Mouse (Mus musculus) macrophage (primary cell): ENCODE results near the gene Kcnd2. TPM values are rescaled to one million over a fixed set of nuclear protein-coding genes. Genes with fewer than 3 reads are reported as not detected.

Experiments used
- H3K27ac ChIP-seq: fragments of 350-480 bp; formaldehyde crosslinking; 2 replicates; pipeline ENCODE4 v1.9.0; 2021
- H3K36me3 ChIP-seq: fragments of 350-480 bp; formaldehyde crosslinking; 2 replicates; pipeline ENCODE4 v1.9.0; 2021; ENCODE audit errors: inconsistent target
- H3K4me3 ChIP-seq: fragments of 350-480 bp; formaldehyde crosslinking; 2 replicates; pipeline ENCODE4 v1.9.0; 2021; ENCODE audit errors: inconsistent target
- H3K79me2 ChIP-seq: fragments of 350-480 bp; formaldehyde crosslinking; 2 replicates; pipeline ENCODE4 v1.9.0; 2021; ENCODE audit errors: inconsistent target
- WGBS: methylation state at CpG from one replicate; pipeline ENCODE4 v1.1.7; 2026; ENCODE audit warnings: inconsistent platforms; ENCODE audit not compliant: missing documents; 5-methylcytosine and 5-hydroxymethylcytosine counted together
- polyA plus RNA-seq: library from polyadenylated mRNA; stranded (reverse); fragments of 250-400 nt; gene quantifications from 3 replicates; pipeline ENCODE4 v1.2.4, GENCODE M21; 2018; ENCODE audit warnings: inconsistent platforms
- total RNA-seq, 78 experiments: library from RNA; depleted of rRNA; stranded (reverse); fragments of 250-400 nt; gene quantifications; 1 replicate in 9 of 78; 2 replicates in 24 of 78; 3 replicates in 43 of 78; 4 replicates in 2 of 78; pipeline ENCODE4 v1.2.4; 2018; ENCODE audit warnings: inconsistent platforms in 56 of 78

Gene Kcnd2
- under 1 TPM in 1 of 26 experiments, not detected in 25; 0.25 TPM for total RNA-seq (2018; cell fraction: chromatin; rRNA removed)
- total RNA-seq (2018; cell fraction: cytosol; rRNA removed) = not detected
- total RNA-seq (2018; cell fraction: nucleus; rRNA removed) = under 1 TPM in 1 of 26 experiments, not detected in 25; 0.14 TPM
- polyA plus RNA-seq = not detected in 3 replicates

DNA sequence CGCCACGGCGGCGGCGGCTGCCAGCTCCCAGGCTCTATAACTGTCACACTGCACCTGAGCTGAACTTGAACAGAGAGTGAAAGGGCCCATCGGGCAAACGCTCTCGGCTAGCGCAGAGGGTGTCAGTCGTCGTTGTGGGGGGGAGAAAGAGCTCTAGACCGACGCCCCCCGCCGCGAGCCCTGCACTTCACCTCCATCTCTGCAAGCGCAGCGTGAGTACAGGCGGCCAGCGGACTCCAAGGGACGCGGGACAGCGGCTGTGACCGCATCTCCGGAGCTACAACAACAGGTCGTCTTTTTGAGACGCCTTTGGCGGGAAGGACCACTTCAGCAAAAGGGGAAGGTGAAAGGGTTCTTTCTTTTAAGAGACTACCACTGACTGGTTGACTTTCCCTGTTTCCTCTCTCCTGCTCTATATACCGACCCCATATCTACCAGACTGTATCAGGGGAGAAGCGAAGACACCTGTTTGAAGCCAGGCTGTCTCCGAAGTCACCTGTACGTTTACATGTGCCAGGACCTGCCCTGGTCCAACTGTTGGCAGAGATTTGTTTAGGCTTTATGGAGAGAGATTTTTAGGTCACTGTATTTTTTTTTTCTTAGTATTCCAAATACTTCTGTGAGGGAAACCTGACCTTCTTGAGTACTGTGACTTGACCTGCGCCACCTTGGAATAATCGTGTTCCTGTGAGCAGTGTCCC lies at the start of gene Kcnd2:
Kcnd2 (plus strand) TSS at position 13 of the 701 bp plus-strand sequence.
- H3K36me3 ChIP-seq = no peaks in the 10 kb centered on the region
- no peaks in the 10 kb centered on the region for H3K79me2 ChIP-seq
- H3K4me3 ChIP-seq = no peak within 1 kb of the TSS
- no peak within 1 kb of the TSS for H3K27ac ChIP-seq
- 12% methylated on average over 34 of the region's 34 CpGs for WGBS

DNA sequence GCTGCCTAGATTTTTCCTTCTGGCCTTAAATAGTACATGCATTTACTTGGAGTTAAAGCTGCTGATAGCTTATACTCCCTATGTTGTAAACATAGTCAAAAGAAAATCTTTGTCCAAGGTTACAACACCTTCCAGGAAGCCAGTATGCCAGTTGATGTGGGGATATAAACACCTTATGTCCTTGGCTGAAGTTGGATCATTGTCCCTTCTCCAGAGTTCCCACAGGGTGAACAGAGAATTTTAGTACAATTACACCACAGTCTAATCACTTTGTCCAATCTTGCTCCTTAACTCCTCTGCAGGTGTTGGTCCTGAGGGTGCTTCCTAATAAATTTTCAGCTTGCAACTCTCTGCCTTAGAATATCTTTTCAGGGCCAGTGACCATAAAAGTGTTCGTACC lies 48.7 kb upstream of the Kcnd2 start:
- Histone ChIP-seq H3K4me3 (no peak overlapping the region), H3K36me3 (no peaks in the 10 kb centered on the region), H3K79me2 (no peaks in the 10 kb centered on the region), H3K27ac (no peak overlapping the region)
- WGBS = 55% methylated on average over 1 of the region's 1 CpGs

DNA sequence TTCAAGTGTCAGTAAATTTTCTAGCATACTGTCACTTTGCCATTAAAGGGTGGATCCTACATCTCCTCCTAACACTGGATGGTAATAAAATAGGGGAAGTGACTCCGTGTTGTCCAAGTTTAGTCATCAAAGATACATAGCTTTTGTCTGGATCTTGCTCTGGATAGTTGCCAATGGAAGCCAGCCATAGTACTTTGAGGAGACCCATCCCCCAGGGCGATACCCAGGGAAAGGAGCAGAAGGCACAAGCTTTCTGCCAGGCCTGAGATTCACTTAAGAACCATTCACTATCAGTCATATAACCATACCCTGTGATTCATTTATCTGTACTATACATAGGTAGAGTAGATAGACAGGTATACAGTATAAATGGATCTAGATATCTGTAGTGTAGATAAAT lies 20.0 kb upstream of the Kcnd2 start:
- whole genome bisulfite sequencing = 78% methylated on average over 2 of the region's 2 CpGs
- H3K27ac ChIP-seq = no peak overlapping the region
- no peak overlapping the region for H3K4me3 ChIP-seq
- no peaks in the 10 kb centered on the region for H3K36me3 ChIP-seq
- no peaks in the 10 kb centered on the region for H3K79me2 ChIP-seq

DNA sequence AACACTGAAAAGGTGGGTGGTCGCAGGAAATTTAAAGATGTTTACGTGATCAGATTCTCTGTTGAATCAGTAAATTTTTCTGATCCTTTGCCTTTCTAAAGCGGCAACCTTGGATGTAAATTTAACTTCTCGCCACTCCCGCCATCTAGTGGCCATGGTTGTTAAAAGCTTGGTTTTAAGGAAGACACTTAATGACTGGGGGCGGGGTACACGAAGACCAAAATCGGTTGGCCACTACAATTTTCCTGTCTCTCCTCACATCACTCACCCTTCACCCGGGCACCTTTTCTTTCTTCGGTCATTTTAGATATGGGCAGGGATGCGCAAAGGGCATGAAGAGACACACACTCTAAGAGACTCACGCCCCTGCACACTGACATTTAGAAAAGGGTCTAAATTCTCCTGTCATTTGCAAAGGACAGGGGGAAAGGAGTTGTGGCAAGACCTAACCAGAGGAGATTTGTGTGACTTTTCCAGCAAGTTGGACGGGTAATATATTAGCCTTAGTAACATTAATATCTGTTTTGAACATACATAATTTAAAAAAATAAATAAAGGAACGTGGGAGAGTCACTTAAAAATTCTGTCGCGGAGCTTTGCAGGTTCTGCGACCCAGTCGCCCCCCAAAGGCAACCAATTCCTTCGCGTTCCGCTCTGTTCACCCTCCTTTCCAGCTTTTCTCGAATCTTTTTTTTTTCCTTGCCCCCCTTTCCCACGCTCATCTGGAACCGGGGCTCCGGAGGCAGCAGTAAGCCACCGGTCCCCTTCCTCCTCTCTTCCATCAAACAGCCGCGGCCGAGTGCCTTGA lies 1.2 kb upstream of the Kcnd2 start:
- WGBS = 4% methylated on average over 29 of the region's 29 CpGs
- H3K36me3 ChIP-seq = no peaks in the 10 kb centered on the region
- no peak overlapping the region for H3K4me3 ChIP-seq
- H3K27ac ChIP-seq = no peak overlapping the region
- no peaks in the 10 kb centered on the region for H3K79me2 ChIP-seq

DNA sequence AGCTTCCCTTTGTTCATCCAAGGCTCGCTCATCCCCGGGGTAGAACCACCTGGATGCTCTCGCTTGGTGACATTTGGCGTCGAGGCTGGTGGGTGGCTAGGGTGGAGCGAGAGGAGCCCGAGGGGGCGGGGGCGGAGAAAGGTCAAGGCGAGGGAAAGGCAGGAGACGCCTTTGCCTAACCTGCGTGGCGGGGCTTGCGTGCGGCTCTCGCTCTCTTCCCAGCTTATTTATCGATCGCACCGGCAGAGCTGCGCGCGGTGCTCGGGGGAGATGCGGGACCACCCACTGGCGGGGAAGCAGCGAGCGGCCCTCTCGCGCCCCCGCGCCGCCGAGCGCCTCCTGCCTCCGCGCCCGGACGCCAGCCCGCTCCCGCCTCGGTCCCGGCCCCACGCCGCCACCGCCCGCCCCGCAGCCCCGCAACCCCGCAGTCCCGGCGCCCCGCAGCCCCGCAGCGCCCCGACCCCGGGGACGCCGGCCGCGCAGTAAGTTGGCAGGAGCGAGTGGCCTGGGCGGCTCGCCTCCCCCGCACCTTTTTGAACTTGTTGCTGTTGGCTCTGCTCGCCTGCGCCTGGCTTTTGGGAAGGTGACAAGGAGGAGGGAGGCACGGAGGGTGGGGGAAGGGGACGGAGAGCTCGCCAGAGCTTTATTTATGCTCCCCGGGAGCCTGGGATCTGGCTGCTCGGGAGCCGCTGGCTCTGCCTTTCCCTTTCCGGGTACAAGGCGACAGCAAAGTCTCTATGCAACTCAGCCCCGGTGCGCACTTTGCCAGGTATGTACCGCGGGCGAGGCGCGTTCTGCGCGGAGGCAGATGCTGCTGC lies 421 bp upstream of the Kcnd2 start:
- 3% methylated on average over 81 of the region's 83 CpGs for WGBS
- H3K27ac ChIP-seq = no peak overlapping the region
- H3K4me3 ChIP-seq = no peak overlapping the region
- no peaks in the 10 kb centered on the region for H3K79me2 ChIP-seq
- H3K36me3 ChIP-seq = no peaks in the 10 kb centered on the region

DNA sequence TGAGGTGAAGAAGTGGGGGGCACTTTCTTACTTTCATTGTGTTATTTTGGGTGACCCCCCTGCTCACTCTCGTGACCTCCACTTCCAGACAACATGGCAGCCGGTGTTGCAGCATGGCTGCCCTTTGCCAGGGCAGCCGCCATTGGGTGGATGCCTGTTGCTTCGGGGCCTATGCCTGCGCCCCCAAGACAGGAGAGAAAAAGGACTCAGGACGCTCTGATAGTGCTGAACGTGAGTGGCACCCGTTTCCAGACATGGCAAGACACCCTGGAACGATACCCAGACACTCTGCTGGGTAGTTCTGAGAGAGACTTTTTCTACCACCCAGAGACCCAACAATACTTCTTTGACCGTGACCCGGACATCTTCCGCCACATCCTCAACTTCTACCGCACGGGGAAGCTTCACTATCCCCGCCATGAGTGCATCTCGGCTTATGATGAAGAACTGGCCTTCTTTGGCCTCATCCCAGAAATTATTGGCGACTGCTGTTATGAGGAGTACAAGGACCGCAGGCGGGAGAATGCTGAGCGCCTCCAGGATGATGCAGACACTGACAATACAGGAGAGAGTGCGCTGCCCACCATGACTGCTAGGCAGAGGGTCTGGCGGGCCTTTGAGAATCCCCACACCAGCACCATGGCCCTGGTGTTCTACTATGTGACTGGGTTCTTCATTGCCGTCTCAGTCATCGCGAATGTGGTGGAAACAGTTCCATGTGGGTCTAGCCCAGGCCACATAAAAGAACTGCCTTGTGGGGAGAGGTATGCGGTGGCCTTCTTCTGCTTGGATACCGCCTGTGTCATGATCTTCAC lies 1.1 kb downstream of the Kcnd2 start:
- 94% methylated on average over 27 of the region's 27 CpGs for WGBS
- Histone ChIP-seq H3K79me2 (no peaks in the 10 kb centered on the region), H3K36me3 (no peaks in the 10 kb centered on the region), H3K4me3 (no peak overlapping the region), H3K27ac (no peak overlapping the region)

DNA sequence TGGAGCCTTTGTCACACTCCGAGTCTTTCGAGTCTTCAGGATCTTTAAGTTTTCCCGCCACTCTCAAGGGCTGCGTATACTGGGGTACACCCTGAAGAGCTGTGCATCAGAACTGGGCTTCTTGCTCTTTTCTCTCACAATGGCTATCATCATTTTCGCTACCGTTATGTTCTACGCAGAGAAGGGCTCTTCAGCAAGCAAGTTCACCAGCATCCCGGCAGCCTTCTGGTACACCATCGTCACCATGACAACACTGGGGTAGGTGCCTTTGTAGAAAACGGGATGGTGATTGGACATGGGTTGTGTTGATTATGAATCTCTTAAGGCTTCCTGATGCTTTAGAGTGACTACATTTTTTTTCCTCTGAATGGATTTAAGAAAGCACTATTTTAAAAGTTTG lies 1.9 kb downstream of the Kcnd2 start:
- H3K36me3 ChIP-seq = no peaks in the 10 kb centered on the region
- 97% methylated on average over 10 of the region's 10 CpGs for WGBS

DNA sequence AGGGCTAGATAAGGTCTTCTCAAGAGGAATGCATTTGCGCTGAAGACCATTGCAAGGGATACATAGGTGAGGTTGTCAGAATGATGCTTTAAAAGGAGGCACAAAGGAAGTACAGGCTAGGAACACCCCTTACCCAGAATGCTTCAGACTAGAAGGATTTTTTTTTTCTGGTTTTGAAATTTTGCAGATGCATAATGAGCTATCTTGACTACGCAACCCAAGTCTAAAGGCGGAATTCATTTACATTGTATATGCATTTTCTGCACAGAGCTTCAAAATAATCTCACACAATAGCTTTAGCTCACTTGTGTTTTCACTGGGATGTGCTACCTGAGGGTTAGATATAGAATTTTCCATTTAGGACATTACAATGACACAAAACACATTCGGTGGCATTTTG lies 10.8 kb downstream of the Kcnd2 start:
- H3K27ac ChIP-seq = no peak overlapping the region
- 98% methylated on average over 4 of the region's 4 CpGs for WGBS
- no peaks in the 10 kb centered on the region for H3K79me2 ChIP-seq

More for the DNA sequence above, 1.9 kb downstream of the Kcnd2 start:
- H3K4me3 ChIP-seq = no peak overlapping the region
- no peaks in the 10 kb centered on the region for H3K79me2 ChIP-seq
- H3K27ac ChIP-seq = no peak overlapping the region

DNA sequence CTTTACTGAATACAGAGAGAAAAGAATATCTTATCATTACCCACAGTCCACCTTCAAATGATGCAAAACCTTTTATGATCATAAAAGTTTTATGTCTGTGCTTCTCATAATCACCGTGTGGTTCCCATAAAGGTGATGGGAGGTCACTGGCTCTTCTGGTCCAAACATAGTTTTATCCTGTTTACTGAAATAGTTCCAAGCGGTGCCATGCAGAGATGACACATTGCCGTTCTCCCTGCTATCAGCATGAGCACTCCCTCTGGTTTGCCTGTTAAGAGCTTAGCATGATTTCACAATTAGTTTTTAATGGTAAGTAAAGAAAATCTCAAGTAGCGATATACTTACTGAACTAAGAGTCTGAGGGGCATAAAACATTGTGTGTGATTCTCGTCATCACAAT lies 43.7 kb downstream of the Kcnd2 start:
- Histone ChIP-seq H3K27ac (no peak overlapping the region), H3K36me3 (no peaks in the 10 kb centered on the region), H3K79me2 (no peaks in the 10 kb centered on the region), H3K4me3 (no peak overlapping the region)
- WGBS = 93% methylated on average over 5 of the region's 5 CpGs

More for the DNA sequence above, 10.8 kb downstream of the Kcnd2 start:
- no peak overlapping the region for H3K4me3 ChIP-seq
- no peaks in the 10 kb centered on the region for H3K36me3 ChIP-seq

DNA sequence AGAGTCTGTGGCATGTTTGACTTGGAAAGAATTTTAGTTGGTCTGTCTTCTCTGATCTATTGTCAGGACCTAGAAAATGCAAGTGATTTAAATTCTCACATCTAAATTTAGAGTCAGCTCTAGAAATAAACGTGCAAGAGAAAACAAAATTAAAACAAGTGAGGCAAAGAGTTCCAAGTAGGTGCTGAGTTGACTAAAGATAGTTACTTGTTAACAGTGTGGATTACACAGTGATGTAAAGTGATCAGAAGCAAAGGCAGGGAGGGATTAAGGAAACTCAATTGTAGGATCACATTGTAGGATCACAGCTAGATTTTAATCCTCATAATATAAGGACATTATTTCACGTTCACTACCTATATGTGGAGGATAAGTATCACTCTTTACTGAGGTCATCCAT lies 52.6 kb downstream of the Kcnd2 start:
- H3K79me2 ChIP-seq = no peaks in the 10 kb centered on the region
- H3K36me3 ChIP-seq = no peaks in the 10 kb centered on the region
- no peak overlapping the region for H3K27ac ChIP-seq
- WGBS = 66% methylated on average over 2 of the region's 2 CpGs
- no peak overlapping the region for H3K4me3 ChIP-seq

DNA sequence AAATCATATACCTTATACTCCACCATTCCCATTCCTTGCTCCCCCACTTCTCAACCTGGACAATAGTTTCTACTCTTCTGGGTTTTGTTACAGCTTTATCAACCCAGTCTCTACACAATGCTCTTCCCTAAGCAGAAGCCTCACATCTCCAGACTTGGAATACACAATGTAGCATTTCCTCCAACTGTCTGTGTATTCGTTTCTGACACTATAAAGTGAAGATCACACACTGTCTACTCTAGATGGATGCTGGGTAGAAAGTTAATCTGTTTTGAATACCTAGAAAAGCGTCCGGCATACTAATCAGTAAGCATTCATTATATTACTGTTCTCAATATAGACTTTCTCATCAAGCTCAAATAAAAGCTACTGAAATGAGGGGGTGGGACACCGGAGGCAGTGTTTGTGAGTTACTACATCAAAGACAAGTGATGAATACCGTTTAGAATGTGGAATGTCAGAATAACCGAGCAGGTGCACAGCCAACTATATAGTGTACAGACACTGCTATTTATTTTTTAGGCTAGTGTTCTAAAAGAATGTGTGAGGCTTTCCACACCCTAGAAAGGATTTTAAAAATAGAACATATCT lies 62.1 kb downstream of the Kcnd2 start:
- WGBS = 90% methylated on average over 6 of the region's 6 CpGs

DNA sequence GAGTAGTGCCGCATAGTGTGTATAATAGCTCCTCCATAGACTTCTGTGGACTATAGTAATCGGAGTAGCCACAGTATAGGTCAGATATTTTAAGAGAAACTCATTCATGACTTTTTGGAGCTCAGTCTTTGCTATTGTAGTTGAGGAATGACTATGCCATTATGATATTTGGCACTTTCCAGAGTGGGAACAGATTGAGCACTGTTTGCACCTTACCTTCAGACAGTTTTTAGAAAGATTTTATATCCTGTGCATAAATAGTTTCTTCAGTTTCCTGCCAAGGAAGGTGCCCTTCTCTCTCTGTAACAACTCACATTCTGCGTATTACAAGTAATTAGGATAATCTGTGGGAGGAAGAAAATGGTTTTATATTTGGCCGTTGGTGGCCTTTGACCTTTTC lies 89.6 kb downstream of the Kcnd2 start:
- H3K36me3 ChIP-seq = no peaks in the 10 kb centered on the region
- H3K79me2 ChIP-seq = no peaks in the 10 kb centered on the region
- H3K27ac ChIP-seq = no peak overlapping the region
- no peak overlapping the region for H3K4me3 ChIP-seq
- WGBS = 88% methylated on average over 4 of the region's 4 CpGs

More for the DNA sequence above, 62.1 kb downstream of the Kcnd2 start:
- Histone ChIP-seq H3K27ac (no peak overlapping the region), H3K4me3 (no peak overlapping the region), H3K36me3 (no peaks in the 10 kb centered on the region), H3K79me2 (no peaks in the 10 kb centered on the region)

DNA sequence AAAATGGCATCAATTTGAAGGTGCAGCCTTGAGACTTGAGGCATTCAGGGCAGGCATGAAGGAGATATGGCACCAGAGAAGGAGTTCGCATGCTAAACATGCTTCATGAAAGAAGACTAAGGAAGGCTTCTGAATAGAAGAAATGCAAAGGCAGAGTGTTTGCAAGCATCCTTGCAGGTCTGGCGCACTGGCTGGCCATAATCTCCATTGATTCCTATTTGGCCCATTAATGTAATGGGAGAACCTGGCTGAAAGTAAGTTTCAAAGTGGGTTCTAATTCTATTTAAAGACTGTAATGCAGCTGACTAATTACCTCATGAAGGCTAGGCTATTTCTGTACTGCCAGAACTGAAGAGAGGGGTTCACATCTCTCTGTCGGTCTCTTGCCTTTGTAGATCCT lies 94.9 kb downstream of the Kcnd2 start:
- Histone ChIP-seq H3K27ac (no peak overlapping the region), H3K79me2 (no peaks in the 10 kb centered on the region), H3K4me3 (no peak overlapping the region), H3K36me3 (no peaks in the 10 kb centered on the region)
- WGBS = 89% methylated on average over 3 of the region's 3 CpGs
